Mouse (Mus musculus) stomach, postnatal 0 days (tissue): ENCODE measurements around the gene Gtpbp10. TPM values are rescaled to one million over a fixed set of nuclear protein-coding genes. Genes with fewer than 3 reads are reported as not detected.
A peak's percentile ranks its signal among the peaks of the same experiment; 100 is the strongest.

ENCODE experiments used
- ATAC-seq: fragments of 200-750 bp; cut with Nextera tagmentation; 2 replicates; pipeline ENCODE4 v1.8.0; 2017; ENCODE audit not compliant: low FRiP score, low TSS enrichment
- DNase-seq: peaks from one replicate; pipeline ENCODE4 v3.0.0-alpha.2; 2016; ENCODE audit warnings: low spot score
- H3K27ac ChIP-seq: fragments of 300-500 bp; sonication (generic); replicated peaks from 2 replicates; pipeline ENCODE4 v1.5.1; 2014; ENCODE audit warnings: mild to moderate bottlenecking, control low read depth
- H3K27me3 ChIP-seq: fragments of 300-500 bp; sonication (generic); 2 replicates; pipeline ENCODE4 v1.6.1; 2014; ENCODE audit warnings: low read length; ENCODE audit not compliant: control insufficient read depth, insufficient read depth
- H3K36me3 ChIP-seq: fragments of 300-500 bp; sonication (generic); 2 replicates; pipeline ENCODE4 v1.6.1; 2014; ENCODE audit warnings: low read length, mixed read lengths; ENCODE audit not compliant: control insufficient read depth, insufficient read depth
- H3K4me1 ChIP-seq: fragments of 300-500 bp; sonication (generic); replicated peaks from 2 replicates; pipeline ENCODE4 v1.6.1; 2014; ENCODE audit warnings: antibody characterized with exemption; ENCODE audit not compliant: control insufficient read depth, insufficient read depth
- H3K4me2 ChIP-seq: fragments of 300-500 bp; sonication (generic); replicated peaks from 2 replicates; pipeline ENCODE4 v1.6.1; 2014; ENCODE audit warnings: low read depth, mild to moderate bottlenecking, control low read depth, moderate library complexity
- H3K4me3 ChIP-seq: fragments of 300-500 bp; sonication (generic); 2 replicates; pipeline ENCODE4 v1.5.1; 2014; ENCODE audit warnings: low read depth, low read length, control low read depth
- H3K9ac ChIP-seq: fragments of 300-500 bp; sonication (generic); 2 replicates; pipeline ENCODE4 v1.6.1; 2014; ENCODE audit warnings: mild to moderate bottlenecking, low read length, control low read depth, mixed read lengths
- H3K9me3 ChIP-seq: fragments of 300-500 bp; sonication (generic); 2 replicates; pipeline ENCODE4 v1.6.1; 2016; ENCODE audit warnings: low read length; ENCODE audit not compliant: control insufficient read depth
- CTCF ChIP-seq: IDR thresholded peaks from 2 replicates; pipeline ENCODE4 v1.5.1; 2016; ENCODE audit warnings: antibody characterized with exemption, low read depth, mild to moderate bottlenecking, moderate library complexity
- EP300 ChIP-seq: optimal IDR thresholded peaks from 2 replicates; pipeline ENCODE3; 2016; ENCODE audit warnings: antibody characterized with exemption
- WGBS: fragments of 180-500 bp; shearing (Covaris S2); extraction: QIAGEN DNeasy Blood & Tissue Kit; methylation state at CpG from one replicate; pipeline ENCODE4 v1.1.7; 2014; 5-methylcytosine and 5-hydroxymethylcytosine counted together
- polyA plus RNA-seq: library from polyadenylated mRNA; unstranded; fragments of >200 nt; fragmentation: Nextera tagmentation; extraction: Ambion mirVana; gene quantifications from 2 replicates; pipeline ENCODE4 v1.2.1, GENCODE M21; 2015

Gtpbp10 gene
- polyA plus RNA-seq, 1 experiment from 2014 or later: 12.6 TPM

DNA sequence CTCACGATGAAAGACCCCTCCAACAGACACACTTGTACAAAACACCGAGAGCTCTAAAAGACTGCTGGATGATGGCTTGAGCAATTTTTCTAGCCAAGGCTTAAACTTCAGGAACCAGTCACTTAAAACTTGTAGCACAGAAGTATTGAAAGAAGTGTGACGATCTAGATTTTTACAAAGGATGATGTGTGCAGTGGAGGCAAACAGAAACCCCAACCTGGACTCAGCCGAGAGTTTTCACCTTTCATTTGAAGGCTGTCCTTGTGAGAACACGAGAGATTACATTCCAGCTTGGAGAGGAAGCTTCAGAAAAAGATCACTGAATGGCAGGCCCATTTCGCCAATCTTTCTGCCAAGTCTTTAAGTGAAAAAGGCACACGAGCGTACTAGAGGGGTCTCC lies 460 bp upstream of the Gtpbp10 start:
- Histone ChIP-seq H3K9ac (peak overlapping the region; percentile 63), H3K4me1 (no peaks in the 10 kb centered on the region), H3K36me3 (no peaks in the 10 kb centered on the region), H3K4me2 (peak overlapping the region; percentile 70), H3K4me3 (peak overlapping the region; percentile 78), H3K9me3 (no peaks in the 10 kb centered on the region), H3K27ac (peak overlapping the region; percentile 46; the same call in 1 of the 2 replicates), H3K27me3 (no peaks in the 10 kb centered on the region)
- WGBS: 32% methylated on average over 8 of the region's 8 CpGs
- ATAC-seq (no peak), DNase-seq (no peak)
- TF ChIP-seq CTCF (no peak), EP300 (no peak)

DNA sequence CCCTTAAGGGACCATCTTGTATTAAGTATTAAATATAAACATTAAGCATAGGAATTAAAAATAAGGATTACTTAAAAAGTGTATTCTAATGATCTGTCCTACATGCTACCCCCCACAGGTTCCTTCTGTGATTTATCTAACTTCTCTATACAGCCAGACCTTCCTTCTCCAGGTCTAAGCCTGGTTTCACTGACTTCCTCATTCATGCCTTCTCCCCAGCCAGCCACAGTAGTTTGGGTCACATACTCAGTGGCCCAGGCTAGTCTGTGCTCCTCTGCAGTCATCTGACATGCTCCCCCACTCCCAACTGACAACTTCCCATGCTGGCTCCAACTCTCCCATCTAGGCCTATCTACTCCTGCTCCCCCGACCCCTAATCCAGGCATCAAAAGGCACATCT lies 8.2 kb downstream of the Gtpbp10 start:
- Histone ChIP-seq H3K27ac (no peak overlapping the region), H3K4me2 (no peak overlapping the region), H3K27me3 (no peaks in the 10 kb centered on the region), H3K9me3 (no peaks in the 10 kb centered on the region), H3K36me3 (peaks cover 9% of the 10 kb centered on the region; the same call in 1 of the 2 replicates), H3K4me3 (no peak overlapping the region), H3K4me1 (no peaks in the 10 kb centered on the region), H3K9ac (no peak overlapping the region)
- no peak for DNase-seq
- 92% methylated on average over 1 of the region's 1 CpGs for WGBS
- no peak for ATAC-seq
- TF ChIP-seq CTCF: no peak
- TF ChIP-seq EP300: no peak

DNA sequence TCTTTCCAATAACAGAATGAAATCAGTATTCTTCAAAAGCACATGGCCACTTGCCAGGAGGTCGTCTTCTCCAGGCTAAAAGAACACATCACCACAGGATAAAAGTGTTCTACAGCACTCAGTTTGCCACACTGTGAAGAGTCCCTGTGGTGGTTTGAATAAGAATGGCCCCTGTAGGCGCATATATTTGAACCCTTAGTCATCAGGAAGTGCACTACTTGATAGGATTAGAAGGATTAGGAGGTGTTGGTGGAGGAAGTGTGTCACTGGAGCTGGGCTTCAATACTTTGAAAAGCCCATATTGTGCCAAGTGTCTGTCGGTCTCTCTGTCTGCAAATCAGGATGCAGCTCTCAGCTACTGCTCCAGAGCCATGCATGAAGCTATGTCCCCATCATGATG lies 19.0 kb downstream of the Gtpbp10 start:
- no peak for DNase-seq
- Histone ChIP-seq H3K27me3 (no peaks in the 10 kb centered on the region), H3K4me3 (no peak overlapping the region), H3K4me1 (no peaks in the 10 kb centered on the region), H3K4me2 (no peak overlapping the region), H3K9me3 (no peaks in the 10 kb centered on the region), H3K9ac (no peak overlapping the region), H3K36me3 (0 out of 2 replicates have a peak, but pooled peaks cover 6% of the 10 kb centered on the region), H3K27ac (no peak overlapping the region)
- no peak for ATAC-seq
- TF ChIP-seq EP300: no peak
- TF ChIP-seq CTCF: no peak
- WGBS: 57% methylated on average over 3 of the region's 3 CpGs

DNA sequence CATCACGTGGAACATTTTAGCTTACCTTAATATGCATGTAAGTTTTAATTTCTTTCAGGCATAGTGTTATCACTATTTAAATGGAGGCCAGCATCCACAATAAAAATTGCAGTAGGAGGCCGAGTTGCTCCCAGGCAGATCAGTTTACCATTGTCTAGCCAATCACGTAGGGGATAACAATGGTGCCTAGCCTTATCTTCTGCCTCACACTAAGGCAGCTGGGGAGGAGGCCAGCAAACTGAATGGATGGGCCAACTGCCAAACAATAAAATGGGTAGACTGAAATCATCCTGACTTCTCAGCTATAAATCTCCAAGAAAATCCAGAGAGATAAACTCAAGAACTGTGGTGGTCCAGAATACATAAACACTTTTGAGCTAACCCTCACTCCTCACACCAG lies 19.6 kb downstream of the Gtpbp10 start:
- 60% methylated on average over 3 of the region's 3 CpGs for WGBS
- no peaks in the 10 kb centered on the region for H3K4me1 ChIP-seq
- TF ChIP-seq EP300 (no peak), CTCF (no peak)

DNA sequence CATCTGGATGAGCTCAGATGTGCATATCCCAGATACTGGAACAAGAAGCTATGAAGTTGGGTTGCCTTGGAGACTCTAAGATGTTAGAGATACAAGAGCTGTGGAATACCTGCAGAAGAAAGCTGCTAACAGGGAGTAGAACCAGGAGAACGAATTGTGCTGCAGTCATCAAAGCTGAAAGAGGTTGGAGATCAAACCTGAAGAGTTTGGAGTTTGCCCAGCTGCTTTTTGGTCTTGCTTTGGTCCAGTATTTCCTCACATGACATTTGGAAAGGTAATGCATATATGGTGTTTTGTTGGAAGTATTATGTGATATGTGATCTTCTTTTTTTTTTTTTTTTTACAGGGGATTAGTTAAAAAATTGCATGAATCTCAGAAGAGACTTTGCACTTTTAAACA lies 23.2 kb downstream of the Gtpbp10 start:
- no peak overlapping the region for H3K4me3 ChIP-seq
- H3K4me2 ChIP-seq: no peak overlapping the region
- ATAC-seq: no peak
- no peak for DNase-seq
- TF ChIP-seq EP300 (no peak), CTCF (no peak)
- no peaks in the 10 kb centered on the region for H3K36me3 ChIP-seq
- H3K9ac ChIP-seq: no peak overlapping the region
- H3K27me3 ChIP-seq: no peaks in the 10 kb centered on the region
- H3K27ac ChIP-seq: no peak overlapping the region
- no peaks in the 10 kb centered on the region for H3K4me1 ChIP-seq
- WGBS: 92% methylated on average over 1 of the region's 1 CpGs
- no peaks in the 10 kb centered on the region for H3K9me3 ChIP-seq

More for the DNA sequence above, 19.6 kb downstream of the Gtpbp10 start:
- Histone ChIP-seq H3K4me2 (no peak overlapping the region), H3K36me3 (0 out of 2 replicates have a peak, but pooled peaks cover 6% of the 10 kb centered on the region), H3K4me3 (no peak overlapping the region), H3K27ac (no peak overlapping the region), H3K9me3 (no peaks in the 10 kb centered on the region), H3K27me3 (no peaks in the 10 kb centered on the region), H3K9ac (no peak overlapping the region)
- DNase-seq: no peak
- no peak for ATAC-seq

DNA sequence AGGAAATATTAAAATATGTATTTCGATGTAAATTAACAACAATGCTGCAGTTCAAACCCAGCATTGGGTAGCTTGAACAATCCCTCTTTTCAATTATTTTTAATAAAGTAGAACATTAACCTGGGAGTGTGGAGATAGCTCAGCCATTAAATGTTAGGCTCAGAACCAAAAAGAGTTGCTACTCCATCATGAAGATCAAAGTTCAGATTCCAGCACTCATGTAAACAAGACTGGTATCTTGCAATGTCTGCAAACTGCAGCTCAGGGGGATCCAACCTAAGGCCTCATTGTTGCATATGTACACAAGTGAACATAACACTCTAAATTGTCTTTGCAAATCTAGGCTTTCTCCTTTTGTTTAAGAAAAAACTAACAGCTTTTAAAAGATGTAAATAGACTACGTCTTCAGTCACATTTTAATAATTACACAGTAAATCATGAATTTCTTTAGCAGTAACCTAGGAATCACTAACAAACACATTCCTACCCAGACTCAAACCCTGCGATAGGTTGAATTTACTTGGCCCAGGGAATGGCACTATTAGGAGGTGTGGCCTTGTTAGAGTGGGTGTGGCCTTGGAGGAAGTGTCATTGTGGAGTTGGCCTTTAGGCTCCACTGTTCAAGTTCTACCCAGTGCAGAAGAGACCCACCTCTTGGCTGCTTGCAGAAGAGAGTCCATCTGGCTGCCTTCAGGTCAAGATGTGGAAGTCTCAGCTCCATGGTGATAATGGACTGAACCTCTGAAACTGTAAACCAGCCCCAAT lies 25.5 kb downstream of the Gtpbp10 start:
- no peak for ATAC-seq

More for the DNA sequence above, 25.5 kb downstream of the Gtpbp10 start:
- DNase-seq: no peak
- no peak for TF ChIP-seq EP300
- no peak for TF ChIP-seq CTCF
- Histone ChIP-seq H3K9ac (no peak overlapping the region), H3K36me3 (no peaks in the 10 kb centered on the region), H3K4me3 (no peak overlapping the region), H3K27ac (no peak overlapping the region), H3K4me2 (no peak overlapping the region), H3K27me3 (no peaks in the 10 kb centered on the region), H3K4me1 (no peaks in the 10 kb centered on the region), H3K9me3 (no peaks in the 10 kb centered on the region)
- 67% methylated on average over 3 of the region's 3 CpGs for WGBS
